Mouse (Mus musculus) kidney, postnatal 25 days (tissue): ENCODE data around the gene Mterf2.

Source experiments
- DNase-seq, 2 experiments: peaks; one replicate each; pipeline ENCODE4 v3.0.0; 2021; ENCODE audit warnings: mixed read lengths in 2 of 2

The Mterf2 gene

DNA sequence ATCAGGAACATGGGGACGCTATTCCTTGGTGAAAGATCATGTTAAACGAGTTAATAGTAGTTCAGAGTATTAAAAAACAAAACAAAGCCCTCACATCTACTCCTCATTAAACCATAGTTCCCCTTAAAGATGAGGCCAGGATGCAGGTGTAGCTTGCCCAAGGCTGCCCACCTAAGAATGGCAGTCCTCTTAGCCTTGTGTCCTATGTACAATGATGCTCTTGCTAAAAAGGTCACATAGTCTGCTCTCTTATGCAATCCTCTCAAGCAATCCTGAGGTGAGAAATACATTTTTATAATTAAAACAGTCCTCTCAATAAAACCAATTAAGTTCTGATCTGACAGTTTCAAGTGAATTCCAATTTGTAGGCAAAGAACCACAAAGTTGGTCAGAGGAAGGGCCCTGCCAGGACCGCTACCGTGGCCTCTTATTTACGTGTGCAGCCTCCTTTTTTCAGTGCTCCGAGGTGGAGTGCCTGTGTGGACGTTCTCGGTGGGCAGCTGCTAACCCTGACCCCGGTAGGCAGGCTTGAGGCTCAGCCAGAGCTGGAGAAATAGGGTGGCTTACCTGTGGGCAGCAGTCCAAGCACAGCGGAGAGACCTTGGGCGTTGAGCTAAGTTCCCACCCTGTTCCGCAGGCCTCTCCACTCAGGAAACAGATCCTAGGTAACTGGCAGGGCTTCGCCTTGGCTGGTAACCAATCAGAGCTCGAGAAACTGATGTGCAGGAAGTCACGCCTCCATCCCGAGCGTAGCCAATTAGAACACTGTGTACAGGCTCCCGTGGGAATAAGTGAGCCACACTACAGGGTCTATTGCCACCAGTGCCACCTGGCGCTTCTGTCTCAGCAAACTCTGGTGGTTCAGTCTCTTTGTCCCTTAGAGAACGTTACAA is at the start of gene Mterf2:
Gene Mterf2, minus strand, starts transcription at position 633 of the 893 bp plus-strand sequence.
- peak; percentile 97 to 98 for DNase-seq

DNA sequence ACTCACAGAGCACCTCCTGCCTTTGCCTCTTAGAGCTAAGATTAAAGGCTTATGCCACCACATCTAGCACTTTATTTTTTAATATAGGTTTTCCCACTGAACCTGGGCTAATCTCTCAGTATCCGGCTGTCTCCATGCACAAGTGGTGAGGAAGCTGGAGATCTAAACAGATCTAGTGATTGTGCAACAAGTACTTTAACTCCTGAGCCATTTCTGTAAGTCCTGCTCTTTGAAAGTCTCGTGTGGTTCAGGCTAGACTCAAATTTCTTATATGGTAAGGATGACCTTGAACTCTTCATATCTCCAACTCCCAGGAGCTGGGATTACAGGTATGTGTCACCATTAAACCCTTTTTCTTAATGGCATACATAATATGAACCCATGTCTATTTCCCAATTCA is 48.8 kb upstream of the Mterf2 start:
- DNase-seq: no peak

DNA sequence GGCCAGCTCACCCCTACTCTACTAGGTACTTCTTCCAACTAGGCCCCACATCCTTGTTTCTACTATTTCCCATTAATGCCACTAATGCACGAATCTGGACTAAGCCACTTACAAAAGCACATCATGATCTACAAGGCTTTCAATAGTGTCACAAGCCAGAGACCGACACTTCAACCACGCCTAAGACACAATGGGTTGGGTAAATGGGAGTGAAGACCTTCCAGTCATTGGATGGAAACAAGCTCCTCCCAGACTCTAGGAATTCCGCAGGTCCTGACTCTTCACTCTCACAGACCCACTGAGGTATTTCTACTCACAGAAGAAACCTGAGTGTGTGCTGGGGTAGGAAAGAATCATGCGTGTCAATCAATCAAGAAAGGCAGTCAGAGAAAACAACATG is 37.5 kb upstream of the Mterf2 start:
- DNase-seq: no peak

DNA sequence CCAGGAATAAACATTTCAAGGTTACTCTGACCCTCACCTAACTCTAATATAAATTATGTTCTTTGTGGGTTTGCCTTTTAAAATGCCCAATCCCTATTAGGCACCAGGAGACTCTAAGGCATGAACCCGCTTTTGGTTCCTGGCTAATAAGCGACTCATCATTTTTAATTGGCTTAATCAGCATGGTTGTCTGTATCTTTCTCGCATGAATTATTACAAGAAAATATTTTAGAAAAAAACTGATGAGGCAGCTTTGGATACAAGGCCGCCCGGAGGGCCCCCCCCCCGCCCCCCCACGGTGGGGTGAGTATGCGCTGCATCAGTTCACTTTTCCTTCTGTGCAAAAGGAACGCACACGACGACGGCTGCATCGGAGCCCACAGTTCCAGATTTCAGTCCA is 37.0 kb upstream of the Mterf2 start:
- no peak for DNase-seq

DNA sequence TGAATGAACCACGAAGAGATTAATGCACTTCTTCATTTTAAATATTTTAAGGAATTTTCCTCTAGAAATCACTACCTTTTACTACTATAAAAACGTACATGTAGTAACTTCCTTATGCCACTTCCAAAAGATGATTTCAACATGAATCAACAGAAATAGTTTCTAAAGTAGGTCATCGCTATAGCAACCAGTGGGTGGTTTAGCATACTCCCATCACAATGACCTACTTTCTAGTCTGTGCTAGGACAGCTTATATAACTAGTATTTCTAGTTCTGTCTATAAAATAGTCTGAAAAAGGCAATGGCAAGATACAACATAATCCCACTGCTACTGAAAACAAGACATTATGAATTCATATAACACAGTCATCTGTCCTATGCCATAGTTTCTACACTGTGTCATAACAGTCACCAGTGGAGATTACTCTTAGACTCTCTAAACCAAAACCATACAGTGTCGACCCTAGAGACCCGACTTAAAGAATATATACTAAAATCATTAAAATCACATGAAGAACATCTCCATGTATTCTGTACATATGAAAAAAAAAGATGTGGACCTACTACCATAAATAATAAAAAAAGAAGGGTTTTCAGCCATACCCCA is 34.0 kb upstream of the Mterf2 start:
- DNase-seq: no peak

DNA sequence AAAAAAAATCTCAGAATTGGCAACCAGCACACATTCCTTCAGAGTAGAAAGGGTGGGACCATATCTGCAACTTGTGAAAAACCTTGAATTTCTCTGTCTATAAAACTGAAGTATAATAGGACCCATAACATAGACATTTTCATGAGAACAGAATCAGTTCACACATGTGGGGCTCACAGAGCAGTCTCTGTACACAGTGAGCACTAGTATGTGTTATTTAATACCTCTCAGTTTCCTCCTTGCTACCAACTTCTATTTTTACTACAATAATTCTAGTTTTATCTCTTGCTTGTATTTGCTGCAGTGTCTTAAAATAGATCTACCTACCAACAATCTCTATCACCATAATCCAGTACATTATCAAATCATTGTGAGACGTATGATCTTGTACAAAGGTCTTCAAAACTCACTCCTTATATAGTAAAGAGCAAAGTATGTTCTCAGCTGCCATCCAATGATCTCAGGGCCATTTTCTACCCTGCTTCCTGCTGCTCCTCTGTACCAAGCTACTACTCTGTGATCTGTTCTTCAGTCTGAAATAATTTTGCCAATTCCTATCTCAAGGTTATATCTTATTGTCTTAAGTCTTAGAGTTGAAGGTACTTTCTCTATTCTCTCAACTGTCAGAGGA is 32.3 kb upstream of the Mterf2 start:
- DNase-seq: no peak

DNA sequence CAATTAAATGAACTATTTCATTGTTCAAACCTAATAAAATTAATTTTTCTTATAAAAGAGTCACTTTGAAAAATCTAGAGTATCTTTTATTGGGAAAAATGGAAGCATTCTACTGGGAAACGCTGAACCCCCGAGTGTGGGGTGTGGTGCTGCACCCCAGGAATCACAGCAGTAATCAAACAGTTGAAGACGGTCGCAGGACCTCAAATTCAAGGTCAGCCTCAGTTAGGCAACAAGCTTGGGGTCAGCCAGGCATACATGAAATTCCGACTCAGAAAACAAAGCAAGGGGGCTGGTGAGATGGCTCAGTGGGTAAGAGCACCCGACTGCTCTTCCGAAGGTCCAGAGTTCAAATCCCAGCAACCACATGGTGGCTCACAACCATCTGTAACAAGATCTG is 29.6 kb upstream of the Mterf2 start:
- DNase-seq: no peak

DNA sequence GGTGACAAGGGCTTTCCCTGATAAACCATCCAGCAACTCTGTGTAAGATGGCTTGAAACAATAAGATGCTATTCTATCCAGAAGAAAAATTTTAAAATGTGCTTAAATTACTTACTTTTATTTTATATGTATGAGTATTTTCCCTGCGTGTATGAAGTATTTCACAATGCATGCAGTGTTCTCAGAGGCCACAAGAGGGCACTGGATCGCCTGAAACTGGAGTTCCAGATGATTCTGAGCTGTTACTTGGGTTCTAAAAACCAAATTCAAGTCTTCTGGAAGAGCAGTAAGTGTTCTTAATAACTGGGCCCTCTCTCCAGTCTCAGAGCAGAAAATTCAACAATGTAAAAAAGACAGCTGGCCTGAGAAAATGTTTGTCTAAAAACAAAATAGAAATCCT is 26.4 kb upstream of the Mterf2 start:
- peak; percentile 46 to 74 for DNase-seq

DNA sequence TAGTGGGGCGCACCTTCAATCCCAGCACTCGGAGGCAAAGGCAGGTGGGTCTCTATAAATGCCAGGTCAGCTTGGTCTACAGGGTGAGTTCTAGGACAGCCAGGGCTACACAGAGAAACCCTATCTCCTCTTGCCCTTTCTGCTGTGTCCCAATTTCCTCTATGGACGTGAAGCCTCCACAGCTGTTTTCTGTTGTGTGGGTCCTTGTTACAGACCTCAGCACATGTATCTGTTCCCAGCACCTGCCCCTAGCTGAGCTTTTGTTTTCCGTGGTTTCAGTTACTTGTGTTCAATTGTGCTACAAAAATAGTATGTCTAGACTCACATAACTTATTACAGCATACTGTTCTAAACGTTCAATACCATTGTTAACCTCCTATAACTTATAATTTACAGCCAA is 21.4 kb upstream of the Mterf2 start:
- DNase-seq: no peak

DNA sequence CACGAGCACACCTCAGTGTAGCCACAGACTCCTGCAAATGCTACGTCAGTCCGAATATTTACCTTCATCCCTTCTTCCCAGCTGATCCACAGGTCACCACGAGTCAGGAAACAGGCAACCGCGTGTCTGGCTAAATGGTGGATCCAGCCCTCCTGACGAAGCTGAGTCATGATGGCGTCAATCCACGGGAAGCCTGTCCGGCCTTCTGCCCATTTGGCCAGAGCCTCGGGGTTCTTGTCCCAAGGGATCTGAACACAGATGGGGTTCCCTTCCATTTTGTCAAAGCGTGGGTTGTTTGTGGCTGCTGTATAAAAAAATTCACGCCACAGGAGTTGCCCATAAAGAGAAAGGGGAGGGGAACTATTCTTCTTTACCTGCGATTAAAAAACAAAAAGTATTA is 18.5 kb upstream of the Mterf2 start:
- no peak for DNase-seq

DNA sequence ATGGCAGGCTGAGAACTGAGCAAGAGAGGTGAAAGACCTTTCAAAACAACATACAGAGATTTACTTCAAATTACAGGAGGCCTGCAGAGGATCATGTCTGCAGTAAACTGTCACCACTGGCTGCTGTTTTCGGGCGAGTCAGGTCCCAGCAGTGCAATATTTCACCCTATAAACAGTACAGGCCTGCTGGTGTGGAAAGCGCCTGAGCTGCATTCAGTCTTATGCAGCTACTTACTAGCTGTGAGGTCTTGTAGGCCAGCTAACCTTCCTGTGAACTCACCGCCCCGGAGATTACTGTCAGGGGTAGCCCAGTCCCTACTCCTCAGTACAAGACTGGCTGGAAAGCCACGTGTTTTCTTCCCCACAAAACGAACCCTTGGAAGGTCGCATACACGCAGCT is 13.6 kb upstream of the Mterf2 start:
- DNase-seq: no peak

DNA sequence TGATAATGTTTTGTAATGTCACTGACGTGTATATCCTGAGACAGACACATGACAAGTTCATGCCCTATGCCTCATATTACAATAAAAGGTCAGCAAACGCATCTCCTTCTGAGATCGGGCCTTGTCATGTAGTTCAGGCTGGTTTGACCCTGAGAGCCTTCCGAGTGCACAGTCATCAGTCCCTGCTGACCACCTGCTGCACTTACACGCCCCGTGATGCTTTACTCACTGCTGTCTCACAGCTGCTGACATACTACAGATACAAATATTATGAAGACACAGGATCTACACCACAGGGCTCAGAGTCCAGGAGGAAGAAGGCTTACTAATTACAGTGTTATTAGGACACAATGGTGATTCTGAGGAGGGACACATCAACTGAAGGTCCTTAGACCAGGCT is 8.7 kb upstream of the Mterf2 start:
- DNase-seq: no peak

DNA sequence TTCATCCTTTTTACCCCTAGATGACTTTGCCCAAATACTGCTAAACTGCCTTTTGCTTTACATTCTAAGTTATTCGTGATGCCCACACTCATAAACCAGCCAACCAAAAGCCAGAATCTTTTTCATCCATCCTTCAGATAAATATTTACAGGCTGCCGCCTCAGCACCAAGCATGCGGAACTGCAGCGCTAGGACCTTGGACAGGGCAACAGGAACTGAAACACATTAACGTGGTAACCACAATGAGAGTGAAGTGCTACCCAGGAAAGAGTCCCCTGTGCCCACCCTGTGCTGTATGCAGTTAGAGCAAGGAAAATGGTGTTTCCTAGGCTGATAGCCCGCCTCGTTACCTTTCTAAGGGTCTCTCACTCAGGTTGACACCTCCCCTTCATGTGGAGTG is 626 bp upstream of the Mterf2 start:
- DNase-seq: peak; percentile 54 to 70

DNA sequence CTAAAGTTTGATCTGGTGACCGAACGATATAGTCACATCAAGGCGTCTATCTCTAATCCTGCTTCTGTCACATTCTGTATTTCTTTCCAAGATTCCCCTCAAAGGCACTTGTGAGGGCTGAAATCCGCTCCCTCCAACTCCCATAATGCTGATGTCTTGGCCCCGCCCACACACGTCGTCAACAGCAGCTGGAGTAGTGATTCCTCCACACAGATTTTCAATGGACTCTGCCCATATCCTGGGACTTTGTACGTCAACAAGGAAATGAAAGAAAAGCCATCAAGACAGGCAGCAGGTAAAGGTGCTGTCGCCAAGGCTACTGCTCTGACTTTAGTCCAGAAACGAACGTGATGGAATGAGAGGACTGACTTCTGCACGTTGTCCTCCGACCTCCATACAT is 2.6 kb downstream of the Mterf2 start:
- DNase-seq: no peak

DNA sequence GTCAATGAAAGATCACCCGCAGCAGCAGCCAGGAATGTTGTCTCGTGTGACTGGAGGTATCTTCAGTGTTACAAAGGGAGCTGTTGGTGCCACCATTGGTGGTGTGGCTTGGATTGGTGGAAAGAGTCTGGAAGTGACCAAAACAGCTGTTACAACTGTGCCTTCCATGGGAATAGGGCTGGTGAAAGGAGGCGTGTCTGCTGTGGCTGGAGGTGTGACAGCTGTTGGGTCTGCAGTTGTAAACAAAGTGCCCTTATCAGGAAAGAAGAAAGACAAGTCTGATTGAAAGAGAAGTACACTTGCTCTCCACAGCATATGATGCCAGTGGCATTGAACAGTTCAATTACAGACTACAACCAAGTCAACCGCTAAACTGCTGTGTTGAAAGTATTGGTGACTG is 13.4 kb downstream of the Mterf2 start:
- no peak for DNase-seq

DNA sequence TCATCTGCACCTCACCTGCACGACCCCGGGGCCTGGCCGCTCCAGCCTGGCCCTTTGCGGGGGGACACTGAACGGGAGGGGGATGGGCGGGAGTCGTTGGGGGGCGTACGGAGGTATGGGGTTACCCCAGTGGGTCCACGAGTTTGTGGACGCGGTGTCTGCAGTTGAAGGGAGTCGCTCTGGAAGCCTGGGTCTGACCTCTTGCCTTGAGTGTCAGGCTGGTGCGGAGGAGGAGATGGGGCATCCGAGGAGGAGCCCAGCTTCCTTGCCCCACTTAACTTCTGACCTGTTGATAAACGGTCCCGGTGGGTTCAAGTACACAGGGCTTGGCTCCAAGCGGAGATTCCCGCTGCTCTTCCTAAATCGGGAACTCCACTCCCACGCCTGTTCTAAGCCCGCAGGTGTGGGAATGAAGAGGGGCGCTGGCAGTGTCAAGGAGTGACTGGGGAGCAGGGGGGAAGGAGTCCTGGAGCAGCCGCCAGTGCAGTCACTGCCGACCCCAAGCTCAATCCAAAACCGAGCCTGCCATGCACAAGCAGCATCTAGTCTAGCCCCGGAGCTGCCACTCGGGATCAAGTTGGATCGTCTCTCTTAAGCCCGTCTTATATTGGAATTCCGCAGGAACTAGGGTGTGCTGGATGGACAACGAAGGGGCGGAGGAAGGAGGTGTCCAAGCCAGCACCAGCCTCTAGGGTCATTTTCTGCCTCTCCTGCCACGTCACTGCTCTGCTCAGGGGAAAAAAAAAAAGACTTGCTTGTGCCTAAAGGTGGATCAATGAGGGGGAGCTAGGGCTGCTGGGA is 24.5 kb downstream of the Mterf2 start:
- DNase-seq: peak; percentile 21 to 54

DNA sequence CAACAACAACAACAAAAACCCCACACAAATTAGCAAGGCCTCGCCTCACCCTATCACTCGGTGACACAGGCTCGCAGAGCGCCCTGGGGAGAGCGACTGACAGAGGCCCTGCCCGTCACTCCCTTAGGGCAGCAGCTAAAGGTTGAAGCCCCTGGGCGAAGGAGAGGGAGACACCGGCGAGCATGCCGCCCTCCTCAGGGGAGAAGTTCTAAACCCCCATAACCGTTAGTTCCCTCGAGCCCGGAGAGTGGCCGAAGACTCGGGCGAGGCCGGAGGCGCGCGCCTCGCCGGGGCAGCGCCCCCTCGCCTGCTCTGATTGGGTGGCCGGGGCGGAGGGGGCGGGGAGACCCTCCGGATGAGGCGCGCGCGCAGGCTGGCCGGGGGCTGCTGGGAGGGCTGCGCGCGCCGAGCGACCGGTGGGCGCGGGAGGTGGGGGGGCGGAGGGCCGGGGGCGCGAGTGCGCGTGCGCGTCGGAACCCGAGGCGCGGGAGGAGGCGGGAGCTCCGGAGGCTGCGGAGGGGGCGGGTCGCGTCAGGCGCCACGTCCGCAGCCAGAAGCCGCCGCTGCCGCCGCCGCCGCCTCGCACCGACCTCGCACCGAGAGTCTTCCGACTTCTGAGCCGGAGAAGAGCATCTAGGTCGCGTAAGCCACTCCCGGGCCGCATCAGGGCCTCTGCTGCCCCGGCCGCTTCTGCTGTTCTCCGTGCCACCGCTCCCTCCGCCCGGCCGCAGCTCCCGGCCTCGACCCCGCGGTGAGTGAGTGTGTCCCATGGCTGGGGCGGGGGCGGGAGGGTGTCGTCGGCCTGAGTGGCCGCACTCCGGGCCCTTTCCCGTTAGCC is 25.4 kb downstream of the Mterf2 start, which contains the start of the genes Fhl4 and Tmem263:
Gene Fhl4, minus strand, starts transcription at position 249 of the 838 bp plus-strand sequence.
Gene Tmem263, plus strand, starts transcription at position 381 of the 838 bp plus-strand sequence.
- DNase-seq: peak; percentile 78 to 91

DNA sequence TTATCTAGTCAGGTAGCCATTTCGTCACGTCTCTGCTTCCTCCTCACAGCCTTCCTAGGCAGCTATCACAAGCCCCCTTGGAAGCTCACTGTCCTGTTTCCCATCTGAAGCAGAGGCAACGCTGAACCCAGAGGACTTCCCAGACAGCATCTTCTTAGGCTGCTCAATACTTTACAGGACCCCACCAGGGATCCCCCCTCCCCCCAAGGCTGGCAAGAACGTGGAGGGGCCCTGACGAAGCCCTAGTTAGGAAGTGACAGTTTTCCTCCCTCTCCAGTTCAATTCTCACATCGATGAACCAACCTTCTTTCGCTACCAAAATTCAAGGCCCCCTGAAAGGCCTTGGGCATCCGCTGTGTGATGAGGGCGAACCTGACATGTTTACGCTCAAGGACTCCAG is 26.0 kb downstream of the Mterf2 start:
- peak in 1 of 2 experiments; percentile 2 for DNase-seq

DNA sequence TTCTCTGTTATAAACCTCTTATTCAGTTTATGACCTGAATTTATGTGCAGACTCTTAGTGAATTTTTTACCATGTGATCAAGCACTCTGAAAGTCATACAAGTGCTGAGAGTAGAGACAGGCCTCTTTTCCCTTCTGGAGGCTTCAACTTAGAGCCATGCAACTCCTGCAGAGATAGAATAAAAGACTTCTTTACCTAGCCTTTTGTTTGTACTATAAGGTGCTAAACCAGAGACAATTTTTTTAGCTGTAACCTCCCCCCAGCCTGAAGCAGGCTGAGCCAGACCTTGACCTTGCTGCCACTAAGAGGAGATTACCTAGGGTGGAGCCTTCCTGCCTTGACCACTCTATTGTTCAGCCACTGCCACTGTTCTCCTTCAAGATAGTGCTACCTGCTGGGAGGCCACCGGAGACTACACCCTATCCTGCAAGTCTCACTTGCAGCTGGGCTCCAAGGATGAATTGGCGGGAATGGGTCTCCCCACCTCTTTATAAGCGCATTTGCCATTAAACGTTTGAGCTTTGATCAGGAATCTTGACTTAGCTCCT is 56.1 kb downstream of the Mterf2 start:
- DNase-seq: no peak
